Mouse (Mus musculus): ENCODE results near the gene Cend1.

The Cend1 gene

DNA sequence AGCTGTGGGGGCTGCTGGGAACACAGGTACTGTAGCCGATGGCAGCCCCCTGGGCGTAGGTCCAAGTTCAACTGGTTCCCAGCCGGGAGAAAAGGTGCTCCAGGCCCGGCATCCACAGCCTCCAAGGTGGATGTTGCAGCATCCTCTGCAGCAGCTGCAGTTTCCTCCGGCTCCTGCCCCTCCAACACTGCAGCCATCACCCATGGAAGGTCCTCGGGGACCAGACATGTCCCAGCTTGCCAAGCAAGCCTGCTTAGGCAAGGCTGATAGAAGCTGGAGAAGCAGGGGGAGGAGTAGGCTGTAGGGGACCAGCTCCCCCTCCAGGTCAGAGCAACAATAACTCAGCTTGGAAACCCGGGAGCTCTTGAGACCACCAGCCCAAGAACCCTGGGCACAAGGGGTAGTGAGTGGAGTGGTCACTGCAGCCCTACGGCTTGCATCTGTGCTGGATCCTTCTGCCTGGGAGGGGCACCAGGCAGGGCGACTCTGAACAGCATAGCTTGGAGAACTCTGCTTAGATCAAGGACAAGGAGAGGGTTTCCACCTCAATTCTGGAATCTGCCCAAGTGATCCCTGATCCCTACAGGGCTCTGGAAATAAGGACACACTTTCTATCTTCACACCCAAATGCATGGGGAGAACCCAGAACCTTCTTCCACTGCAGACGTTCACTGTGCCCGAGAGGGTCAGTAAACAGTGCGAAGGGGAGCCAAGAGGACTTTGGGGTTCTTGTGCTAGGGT, 14.0 kb upstream of the Cend1 start:
- peak; percentile 23 for DNase-seq (ENCODE audit: low spot score)

DNA sequence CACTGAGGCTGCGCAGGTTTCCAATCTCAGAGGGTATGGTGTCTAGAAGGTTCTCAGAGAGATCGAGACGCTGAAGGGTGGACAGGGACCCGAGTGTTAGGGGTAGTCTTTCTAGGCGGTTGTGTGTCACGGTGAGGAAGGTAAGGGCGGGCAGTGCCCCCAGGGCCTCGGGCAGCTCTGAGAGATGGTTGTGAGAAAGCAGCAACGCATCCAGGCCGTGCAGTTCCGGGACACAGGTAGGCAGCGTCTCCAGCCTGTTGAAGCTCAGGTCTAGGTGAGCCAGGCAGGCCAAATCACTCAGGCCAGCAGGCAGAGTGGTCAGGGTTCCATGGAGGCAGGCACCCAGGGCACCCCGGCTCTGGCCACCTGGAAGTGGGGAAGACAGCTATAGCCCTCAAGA, 12.9 kb upstream of the Cend1 start:
- no peak for DNase-seq (ENCODE audit: low spot score)

DNA sequence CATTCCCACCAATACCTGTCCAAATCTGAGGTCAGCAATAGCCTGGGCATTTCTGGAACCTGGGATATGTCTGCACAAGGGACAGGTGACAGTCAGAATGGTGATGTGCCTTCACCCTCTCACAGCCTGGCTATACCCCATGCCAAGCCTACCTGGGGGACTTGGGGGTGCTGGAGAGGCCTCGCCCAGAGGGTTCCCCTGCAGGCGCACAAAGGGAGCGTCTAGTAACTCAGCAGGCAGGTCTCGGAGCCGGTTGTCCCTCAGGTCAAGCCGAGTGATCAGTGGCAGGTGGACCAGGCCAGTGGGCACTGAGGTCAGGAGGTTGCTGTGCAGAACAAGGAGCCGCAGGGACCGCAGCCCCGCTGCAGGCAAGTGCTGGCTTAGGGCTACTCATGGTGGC, 12.2 kb upstream of the Cend1 start:
- DNase-seq (ENCODE audit: low spot score) = no peak

DNA sequence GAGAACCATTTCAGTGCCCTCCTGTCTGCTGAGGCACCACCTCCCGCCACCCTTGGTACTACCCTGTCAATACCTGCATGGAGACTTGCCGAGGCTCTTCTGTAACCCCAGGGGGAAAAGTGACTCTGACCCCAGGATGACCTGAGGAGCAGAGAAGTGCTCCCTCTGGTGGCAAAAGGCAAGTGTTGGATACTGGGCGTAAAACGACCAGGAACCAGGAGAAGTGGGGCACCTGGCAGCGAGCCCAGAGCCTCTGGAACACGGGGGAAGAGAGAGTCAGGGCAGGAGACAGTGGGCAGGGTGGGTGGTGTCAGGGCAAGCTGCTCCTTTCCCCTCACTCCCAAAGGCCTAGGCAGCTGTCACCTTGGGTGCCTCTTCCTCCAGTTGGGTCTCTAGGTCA, 11.3 kb upstream of the Cend1 start:
- peak; percentile 57 for DNase-seq (ENCODE audit: low spot score)

DNA sequence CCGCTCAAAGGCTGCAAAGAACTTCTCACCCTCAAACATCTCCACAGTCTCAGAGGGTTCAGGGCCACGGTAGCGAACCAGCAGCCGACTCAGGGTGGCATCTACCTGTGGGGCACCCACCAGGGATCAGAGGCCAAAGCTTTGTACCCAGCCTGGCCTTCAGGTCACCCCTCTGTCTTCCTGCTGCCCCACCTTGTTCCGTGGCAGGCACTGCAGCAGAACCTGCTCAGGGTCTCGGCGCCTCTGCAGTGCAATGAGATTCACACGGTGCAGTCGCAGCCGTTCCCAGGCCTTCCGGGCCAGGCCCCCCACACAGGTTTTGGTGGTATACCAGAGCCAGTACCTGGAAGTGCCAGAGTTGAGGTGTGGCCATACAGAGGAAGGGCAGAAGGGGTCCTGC, 10.5 kb upstream of the Cend1 start:
- DNase-seq (ENCODE audit: low spot score) = no peak

DNA sequence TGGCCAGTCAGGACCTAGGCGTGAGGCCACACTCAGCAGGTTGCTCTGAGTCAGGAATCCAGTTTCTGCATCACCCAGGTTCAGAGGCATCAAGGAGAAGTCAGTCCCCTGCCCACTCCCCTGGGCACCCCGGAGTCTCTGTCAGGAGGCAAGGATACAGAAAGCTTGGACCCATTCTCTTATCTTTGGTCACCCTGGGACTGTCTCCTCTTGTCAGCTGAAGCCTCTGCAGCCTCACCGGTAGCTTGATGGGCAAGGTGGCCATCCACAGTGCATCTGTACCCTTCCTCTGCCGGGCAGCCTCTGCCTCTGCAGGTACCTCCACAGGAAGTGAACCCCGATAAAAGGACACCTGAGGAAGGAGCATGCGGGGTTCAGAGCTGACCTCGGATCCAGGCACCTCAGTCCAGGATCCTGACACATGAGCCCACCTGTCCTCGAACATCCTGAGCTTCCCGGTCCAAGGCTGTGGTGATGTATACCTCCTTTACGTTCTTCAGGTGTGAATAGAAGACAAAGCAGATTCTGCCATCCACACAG, 9.9 kb upstream of the Cend1 start:
- DNase-seq (ENCODE audit: low spot score) = no peak

DNA sequence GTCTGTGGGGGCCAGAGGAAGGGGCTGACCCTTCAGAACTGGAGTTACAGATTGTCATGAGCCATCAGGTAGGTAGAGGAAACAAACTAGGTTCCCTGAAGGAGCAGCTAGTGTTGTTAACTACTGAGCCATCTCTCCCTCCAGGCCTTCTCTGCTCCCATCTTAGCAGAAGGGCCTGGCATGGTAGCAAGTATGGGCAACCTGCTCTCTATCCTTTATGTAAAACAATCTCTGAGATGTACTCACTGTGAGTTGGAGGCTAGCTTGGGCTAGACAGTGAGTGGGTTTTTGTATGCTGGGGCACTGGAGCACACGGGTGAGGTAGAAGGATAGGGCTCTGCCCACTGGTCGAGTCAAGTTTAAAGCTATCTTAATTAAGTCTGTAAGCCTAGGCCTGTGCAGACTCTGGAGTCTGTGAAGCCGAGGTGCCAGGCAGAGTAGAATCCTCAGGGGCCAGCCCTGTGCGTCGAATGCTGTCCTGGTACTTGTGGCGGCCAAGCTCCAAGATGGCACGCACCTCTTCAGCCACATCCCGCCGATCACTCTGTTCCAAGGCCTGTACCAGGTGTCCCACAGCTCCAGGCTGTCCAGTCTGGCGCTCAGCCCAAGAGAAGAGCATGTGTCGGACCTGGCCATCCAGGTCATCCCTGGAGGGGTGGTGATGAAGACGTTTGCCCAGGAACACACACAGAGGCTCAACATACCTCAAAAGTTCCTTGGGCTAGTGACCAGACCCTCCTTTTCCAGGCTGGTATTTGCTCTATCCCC, 9.1 kb upstream of the Cend1 start:
- DNase-seq (ENCODE audit: low spot score) = no peak

DNA sequence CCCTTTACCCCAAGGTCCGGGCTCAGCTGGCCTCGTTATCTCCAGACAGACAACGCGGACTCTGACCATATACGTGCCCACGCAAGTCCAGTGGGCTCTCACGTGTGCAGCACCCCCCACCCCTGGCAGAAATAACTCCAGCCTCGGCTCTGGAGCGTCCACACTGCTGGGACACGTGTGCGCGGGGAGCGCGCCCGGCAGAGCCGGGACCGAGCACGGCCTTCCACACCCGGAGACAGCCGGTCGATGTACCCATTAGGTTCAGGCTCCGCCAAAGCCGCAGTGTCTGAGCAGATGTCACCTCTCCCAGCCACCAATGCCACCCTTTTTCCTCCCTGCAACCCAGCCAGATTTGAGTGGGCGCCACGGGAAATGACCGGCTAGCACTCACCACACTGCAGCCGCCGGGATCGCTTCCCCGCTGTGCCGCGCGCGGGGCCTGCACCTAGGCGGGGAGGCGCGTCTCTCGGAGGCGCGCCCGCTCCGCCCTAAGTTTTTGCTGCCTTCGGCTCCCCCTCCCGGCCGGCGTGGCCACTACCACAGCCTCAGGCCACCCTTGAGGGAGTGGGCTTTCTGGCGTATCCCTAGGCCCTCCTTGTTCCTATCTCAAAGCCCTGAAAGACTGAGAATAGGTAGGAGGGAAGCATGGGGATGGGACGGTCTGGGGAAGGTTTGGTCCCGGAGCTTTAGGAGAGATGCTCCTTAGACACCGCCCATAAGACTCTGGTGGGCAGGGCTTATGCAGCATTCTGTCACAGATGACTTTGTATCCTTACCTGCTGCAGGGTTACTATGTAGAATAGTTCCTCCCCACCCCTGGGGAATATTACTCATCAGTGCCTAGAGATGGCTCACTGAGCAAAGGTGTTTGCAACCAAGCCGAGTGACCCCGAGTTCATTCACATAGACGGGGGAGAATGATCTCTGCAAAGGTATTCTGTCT, 8.2 kb upstream of the Cend1 start, which contains the start of gene Slc25a22:
Gene Slc25a22, minus strand, starts transcription at position 715 of the 943 bp plus-strand sequence.
- DNase-seq (ENCODE audit: low spot score) = peak; percentile 84

DNA sequence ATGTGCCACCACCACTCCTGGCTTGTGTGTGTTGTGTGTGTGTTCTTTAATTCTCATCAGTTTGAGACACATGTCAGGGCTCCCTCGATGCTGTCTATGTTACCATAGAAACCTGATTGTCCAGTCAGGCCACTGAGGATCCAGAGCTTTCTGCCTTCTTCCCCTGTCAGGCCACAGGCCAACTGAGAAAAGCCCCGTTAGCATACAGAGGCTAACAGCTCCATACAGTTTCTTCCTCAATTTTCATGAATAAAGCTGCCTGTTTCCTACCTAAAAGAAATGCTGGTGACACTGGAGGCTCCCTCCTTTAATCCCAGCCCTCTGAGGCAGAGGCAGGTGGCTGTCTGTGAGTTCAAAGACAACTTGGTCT, 7.2 kb upstream of the Cend1 start:
- no peak for DNase-seq (ENCODE audit: low spot score)

DNA sequence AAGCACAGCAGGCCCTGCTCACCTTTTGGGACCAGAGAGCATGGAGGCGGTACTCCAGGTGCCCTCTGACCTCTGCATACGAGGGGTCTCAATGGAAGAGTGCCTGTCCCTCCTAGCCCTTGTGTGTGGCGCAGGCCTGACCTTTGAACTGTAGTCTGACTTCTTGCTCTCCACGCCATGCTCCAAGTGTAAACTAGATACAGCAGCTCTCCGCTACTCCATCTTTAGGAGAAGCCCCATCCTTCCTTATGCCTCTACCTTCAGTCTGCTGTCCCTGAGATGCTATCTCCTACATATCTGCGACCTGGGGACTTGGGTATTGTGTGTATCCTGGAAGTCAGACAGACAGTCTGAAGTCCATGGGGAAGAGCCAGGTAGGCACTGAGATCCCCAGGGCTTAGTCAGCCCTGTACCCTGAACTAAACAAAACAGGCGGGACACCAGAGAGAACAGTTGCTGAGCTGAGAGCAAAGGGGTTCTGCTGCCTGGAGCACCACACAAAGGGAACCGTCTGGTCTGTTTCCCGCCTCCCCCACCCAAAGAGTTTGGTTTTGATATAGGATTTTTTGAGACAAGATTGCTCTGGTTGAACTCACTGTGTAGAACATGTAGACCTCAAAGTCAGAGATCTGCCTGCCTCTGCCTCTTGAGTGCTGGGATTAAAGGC, 6.7 kb upstream of the Cend1 start:
- DNase-seq (ENCODE audit: low spot score) = no peak

DNA sequence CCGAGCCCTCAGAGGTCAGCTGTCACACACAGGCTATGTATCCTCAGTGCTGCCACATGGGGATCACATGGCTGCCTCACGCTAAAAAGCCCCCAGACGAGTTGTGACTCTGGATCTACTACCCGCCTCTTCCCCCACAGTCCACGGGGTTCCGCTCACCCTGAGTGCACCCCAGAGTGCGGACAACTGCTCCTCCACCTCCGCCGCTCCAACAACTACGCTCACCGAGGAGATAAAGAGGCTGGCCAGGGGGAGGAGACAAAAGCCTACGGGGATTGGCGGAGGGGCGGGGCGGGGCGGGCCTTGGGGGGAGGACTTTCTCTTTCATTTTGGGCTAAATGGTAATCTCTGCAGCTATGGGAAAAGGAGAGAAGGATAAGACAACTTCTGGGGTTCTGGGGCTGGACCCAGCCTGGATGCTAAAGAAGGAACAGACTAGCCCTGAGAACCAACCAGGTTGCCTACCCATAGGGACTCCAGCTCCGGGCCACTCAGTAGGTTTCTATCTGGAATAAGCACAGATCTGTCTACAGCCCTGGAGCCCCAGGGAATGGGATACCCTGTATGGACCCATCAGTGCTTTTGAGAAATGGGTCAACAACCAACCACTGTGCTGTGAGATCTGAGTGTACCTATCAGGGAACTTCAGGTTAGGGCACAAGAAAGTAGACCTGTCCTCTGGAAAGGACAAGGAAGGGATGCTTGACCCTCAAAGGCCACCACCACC, 6.0 kb upstream of the Cend1 start:
- DNase-seq (ENCODE audit: low spot score) = peak; percentile 62

DNA sequence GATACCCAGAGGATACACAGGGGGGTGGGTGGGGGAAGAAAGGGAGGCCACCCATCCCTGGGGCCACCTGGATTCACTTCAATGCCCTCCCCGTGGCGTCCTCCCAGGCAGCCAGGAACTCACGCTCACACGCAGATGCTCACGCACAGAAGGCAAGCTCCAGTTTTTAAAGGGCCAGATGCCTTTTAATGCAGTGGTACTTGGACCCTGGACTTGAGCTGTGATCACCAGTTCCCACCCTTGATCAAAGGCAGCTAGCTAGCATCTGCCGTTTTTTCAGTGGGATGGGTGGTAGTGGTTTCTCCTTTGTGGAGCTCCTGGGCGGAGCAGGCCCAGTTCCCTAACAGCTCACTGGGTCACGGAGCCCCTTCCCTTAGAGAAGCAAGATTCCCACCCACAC, 5.2 kb upstream of the Cend1 start:
- DNase-seq (ENCODE audit: low spot score) = peak; percentile 51

DNA sequence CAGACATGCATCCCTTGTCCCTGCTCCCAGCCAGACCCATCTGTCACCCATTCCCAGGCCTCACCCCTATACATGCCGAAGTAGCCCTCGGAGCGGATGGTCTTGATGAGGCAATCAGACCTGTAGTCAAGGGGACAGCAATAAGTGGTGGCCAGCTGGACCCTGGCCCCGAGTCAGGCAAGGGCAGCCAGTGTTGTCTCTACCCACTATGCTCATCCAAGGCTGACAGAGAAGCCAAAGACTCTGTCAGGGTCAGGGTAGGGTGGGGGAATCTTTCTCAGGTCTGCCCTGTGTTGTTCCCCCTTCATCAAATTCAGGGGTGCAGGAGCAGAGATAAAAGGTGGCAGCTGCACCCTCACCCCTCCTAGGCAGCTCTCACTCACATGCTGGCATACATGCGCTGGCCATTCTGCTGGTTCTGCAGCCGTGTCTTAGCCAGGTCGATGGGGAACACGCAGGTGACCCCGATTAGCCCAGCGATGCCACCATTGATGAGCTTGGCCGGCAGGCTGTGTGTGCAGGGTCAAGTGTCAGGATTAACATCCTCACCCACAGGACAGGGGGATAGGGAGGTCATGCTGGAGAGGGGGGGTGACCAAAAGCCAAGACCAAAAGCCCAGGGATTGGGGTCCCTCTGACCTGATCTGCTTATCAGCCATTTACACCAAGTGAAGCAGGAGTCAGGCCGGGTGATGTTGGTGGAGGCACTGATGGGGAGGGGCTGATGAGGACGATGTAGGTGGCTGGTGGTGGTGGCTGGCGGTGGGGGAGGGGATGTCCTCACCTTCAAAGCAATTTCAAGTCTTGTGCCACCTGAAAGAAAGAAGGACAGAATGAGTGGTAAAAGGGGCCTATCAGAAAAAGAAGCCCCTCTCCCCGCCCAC, 4.5 kb upstream of the Cend1 start:
- DNase-seq (ENCODE audit: low spot score) = no peak

DNA sequence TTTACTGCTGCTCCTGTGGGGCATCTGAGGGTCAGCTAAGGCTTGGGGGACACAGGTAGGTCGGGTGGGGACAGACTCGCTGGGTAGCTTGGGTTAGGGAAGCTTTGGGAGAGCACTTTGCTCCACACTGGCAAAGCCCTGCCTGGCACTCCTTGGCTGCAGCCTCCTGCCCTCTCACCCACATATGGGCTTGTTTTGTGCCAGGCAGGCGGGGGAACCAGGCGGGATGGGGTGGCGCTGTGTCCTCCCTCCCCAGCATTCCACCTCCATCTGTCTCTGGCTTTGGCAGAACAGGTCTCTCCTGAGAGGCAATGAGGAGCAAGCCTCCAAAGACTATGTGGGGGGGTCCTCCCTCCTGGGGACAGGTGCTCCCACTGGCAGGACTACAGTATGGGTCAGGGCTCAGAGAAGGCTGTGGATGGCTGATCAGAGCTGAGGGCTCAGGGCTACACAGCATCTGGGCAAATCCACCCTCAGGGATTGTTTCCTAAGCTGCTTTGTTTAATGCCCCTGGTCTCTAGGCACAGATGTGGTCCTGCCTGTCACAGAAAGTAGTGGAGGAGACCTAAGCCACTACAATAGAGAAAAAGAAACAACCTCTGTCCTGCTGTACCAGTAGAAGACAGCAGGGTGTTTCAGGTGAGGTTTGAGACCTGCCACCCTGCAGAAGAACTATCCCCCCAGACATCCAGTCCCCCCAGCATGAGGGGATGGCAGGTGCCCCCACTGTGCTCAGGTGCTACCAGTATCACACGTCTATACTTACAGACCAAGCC, 3.6 kb upstream of the Cend1 start:
- peak; percentile 79 for DNase-seq (ENCODE audit: low spot score)

DNA sequence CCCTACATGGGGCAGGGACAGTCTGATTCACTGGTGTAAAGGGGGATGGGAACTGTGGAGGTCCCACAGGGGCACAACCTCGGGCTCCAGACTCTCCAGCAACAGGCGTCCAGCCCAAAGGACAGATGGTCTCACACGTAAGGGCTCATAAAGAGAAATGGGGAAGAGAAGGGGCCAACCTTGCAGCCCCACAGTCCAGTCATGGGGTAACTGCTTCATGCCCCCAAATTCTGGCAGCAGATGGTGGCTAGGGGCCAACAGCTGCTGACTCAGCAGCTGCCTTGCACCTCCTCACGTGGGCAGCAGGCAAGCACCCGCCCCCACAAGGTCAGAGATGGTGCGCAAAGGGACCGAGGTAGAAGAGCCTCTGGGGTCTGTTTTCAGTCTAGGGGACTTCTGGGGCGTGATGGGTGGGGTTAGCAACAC, 2.9 kb upstream of the Cend1 start:
- peak; percentile 69 for DNase-seq (ENCODE audit: low spot score)

DNA sequence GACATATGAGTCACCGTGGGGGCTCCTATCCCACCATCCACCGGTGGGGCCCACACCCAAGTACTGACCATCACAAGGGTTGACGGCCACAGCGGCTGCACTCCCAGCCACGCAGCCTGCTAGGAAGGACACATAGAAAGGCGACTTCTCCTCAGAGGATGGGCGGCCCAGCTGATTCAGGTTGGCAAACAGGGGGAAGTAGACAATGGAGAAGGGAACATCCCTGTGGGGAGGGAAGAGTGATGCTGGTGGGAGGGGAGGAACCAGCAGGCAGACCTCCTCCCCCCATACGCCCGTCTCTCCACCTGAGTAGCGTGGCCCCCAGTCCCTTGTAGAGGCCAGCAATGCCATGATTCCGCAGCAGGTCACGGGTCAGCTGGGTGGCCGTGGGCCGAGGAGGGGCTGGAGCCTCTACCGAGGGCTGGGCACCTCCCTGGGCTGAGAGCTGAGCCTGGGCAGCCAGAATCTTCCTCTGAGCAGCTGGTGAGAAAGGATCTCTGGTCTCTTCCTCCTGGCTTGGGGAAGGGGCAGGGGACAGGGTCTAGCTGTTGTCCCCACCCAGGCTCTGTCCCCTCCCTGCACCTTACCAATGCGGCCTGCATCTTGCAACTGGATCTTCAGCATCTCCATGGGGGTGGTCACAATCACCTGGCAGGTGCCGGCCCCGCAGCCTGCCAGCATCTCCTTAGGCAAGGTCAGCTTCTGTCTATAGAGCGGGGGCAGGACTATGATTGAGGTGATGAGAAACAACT, 2.3 kb upstream of the Cend1 start:
- DNase-seq (ENCODE audit: low spot score) = no peak

DNA sequence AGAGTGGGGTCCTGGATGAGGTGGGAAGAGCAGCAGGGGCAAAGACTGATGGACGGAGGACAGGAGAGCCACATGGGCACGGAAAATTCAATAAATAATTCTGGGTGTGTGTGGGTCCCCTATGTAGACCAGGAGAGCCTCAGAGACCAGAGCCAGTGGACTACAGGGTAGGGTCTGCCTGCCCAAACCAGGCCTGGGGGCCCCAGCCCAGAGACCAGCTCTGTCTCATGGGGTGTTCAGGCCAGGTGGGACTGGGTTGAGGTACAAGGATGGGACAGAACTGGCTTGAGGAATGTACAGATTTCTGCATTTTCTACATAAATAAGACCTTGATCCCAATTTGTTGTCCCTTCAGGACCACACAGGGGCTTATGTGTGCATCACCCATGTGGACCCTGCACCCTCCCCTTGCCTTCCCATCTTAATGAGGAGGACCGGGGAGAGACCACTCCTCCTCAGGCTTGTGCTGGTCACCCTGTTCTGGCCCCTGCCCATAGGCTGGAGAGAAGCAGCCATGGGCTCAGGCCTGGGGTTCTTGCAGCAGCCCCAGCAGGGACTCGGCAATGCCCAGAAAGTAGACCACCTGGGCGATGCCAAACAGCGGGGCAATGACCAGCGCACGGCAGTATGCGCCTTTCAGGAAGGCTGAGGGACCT, 1.4 kb upstream of the Cend1 start:
- no peak for DNase-seq (ENCODE audit: low spot score)
